Mouse (Mus musculus): ENCODE results near the gene Ift140.

The Ift140 gene

DNA sequence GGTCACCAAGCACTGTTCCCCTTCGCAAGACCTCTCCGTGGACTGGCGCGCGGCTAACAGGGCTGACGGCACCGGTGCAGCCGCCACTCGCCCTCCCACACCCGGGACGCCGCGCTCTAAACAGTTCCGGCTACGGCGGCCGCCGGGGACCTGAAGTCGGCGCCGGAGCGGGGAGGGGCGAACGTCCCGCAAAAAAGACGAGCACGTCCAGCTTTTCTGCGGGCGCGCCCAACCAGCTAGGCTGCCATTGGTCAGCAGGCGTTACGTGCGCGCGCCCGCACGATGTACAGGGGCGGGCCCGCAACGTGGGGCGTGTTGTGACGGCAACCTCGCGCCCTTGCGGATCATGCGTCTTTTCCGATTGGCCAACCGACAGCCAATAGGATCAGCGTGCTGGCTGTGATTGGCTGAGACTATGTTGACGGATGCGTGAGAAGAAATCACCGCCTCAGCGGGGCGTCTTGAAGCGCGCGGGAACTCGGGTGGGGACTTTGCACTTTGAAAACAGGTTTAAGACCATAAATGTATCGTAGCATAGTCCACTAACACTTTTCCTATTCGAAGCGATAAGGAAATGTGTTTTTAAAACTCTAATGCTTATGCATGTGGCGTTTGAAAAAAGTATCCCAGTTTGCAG is at the start of gene Ift140, which contains the start of gene Cramp1l:
TSS of gene Ift140 (plus strand) at position 431 of the 637 bp plus-strand sequence.
TSS of gene Cramp1l (minus strand) at position 134 of the 637 bp plus-strand sequence.
- DNase-seq (ENCODE audit: low read depth) = peak; percentile 95

DNA sequence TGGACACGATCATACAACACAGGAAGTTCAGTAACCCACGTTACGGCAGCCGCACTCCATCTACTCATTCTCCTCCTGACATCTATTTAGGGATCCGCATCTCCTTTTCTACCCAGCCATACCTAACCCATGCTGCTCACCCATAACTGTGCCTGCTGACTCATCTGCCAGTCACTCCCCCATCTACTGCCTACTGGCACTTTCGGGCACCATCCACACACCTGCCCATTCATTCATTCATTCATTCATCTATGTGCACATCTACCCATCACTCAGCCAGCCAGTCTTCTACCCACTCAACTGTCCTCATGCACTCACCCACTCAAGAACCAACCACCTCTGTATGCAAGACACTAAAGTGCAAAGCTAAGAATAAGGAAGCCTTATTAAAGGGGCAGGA is 28.7 kb upstream of the Ift140 start:
- no peak for DNase-seq (ENCODE audit: low read depth)

DNA sequence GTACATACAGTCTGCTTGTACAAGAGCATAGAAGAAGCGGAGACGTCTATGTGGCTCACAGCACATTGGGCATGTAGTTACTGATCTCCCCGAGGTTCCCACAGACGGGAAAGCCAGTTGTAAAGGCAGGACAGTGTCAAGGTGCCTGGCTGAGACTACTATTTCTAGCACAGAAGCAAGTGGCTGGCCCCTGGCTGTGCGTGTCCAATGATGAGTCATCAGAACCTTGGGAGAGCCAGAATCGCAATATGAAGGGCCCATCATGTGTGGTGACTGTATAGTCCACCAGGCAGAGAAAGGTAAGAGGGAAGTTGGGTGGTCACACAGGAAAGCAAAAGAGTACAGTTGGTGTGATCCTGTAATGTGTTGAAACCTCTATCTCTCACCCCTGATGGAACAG is 21.2 kb upstream of the Ift140 start:
- DNase-seq (ENCODE audit: low read depth) = no peak

DNA sequence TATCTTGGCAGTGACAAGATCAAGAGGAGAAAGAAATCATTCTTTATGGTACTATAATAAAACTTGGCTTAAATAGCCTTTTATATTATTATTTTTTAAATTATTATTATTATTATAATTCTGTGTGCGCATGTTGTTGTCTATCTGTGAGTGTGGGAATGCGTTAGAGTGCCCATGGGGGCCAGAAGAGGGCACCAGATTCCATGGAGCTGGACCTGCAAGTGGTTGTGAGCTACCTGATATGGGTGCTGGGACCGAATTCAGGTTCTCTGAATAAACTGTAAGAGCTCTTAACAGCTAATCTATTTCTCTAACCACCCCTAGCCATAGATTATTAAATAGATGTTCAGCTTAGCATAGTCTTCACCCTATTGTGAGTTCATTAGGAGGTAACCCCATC is 10.8 kb upstream of the Ift140 start:
- DNase-seq (ENCODE audit: low read depth) = no peak

DNA sequence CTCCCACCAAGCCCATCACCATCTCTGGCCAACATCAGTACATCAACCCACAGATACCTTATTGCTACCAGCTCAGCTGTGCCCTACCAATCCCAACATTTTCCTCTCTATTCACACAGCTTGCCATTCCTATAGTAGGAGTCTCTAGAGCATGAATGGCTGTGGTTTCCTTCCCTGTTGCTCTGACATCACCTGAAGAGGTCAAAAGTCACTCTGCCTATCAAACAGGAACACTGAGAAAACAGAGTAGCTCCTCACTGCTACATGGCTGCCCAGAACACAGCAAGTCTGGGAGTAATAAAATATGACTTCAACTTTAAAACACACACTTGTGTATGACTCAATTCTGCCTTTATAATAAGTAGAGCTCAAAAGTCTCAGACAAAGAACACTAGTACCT is 8.4 kb upstream of the Ift140 start:
- DNase-seq (ENCODE audit: low read depth) = no peak

DNA sequence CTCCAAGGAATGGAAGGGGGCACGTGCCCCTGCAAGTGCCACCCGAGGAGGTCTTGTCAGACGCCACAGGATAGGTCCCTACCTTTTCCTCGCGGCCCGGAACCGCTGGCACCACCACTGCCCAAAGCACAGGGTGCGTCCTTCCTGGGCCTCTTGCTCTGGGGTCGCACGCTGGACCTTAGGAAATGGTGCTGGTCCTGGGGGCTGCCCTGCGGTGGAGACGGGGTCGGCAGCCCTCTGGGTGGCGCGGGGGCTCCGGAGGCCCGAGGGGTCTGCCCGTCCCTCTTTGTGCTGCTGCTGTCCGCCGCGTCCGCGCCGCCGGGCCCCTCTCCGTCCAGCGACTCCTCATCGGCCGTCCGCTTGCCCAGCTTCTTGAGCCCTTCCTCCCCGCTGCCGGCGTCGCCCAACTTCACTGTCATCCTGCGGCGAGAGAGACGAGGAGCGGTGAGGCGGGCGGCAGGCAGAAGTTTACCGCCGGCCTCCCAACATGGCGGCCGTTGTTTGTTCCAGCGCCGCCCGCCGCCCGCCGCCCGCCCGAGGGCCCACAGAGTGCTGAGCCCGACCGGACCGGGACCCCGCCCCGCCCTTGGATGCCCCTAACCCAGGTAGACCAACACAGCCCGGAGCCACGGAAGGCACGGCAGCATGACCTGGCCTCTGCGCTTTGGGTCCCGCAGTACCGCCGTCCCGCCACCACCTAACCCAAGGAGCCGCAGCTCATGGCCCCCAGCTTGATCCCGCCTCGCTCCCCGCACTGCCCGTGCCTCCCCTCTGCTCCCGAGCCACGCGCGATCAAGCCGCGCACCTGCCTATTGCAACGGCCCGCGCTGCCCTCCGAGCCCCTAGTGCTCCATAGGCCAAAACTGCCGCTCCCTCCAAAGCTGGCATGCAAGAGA is 2.0 kb upstream of the Ift140 start:
- DNase-seq (ENCODE audit: low read depth) = peak; percentile 14

DNA sequence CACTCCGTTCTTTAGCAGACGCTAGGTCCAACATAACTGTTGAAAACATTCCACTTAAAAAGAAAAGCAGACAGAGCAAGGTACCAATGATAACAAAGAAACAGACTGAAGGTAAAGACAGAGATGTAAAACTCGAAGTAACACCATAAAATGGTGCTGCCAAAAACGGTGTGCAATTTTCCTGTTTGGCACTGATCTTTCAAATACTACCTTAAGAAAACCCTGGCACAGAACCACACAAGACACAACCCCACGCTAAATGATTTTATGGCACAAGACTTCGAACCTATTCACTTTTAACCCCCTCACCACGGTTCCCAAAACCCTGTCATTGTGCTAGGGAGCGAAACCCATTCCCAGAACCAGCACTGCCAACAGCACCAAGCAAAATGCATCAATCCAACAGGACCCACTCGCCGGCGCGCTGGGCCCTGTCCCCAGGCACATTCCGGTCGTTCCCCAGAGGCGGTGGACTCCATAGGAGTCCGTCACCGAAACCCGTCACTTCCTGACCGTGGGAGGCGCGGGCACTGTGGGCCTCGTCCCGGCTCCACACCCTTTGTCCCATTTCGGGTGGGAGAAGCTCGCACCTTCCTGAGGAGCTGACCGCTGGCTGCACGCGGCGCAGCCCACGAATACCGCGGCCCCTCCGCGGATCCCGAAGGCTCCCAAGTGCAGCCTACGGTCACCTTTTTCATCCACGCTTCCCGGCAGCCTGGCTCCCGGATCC is 879 bp upstream of the Ift140 start:
- DNase-seq (ENCODE audit: low read depth) = peak; percentile 23

DNA sequence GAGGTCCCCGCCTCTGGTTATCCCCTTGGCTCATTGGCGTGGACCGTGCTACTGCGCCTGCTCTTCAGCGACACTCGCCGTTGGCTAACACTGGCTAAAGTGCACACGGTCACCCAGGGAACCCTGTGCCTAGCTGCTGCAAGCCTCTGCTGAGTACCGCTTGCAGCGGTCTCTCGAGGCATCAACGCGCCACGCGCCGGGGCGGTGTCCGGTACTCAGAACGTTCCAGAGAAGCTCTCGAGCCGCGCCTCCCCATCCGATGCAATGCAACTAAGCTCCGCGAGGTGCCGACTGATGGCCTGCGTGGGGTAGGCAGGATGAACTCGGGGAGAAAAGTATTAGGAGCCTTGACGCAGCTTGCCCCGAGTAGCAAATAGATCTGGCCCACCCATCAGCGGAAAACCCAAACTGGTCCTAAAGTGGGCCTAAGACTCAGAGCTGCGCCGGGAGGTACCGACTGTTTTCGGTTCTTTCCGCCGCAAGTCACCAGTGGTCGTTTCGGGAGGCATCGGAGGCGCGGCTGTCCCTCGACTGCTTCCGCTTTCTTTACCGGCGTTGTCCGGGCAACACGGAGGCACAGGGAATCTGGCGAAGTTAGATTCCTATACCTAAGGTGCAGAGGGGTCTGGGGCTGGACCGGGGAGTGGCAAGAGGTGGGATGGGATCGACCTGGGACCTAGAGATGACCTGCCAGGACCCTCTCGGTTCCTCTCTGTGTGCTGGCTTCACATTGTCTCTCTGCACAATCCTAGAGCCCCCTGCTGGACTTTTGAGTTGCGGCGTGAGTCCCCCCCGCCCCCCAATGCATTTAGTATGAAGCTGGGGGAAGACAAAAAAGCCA is 627 bp downstream of the Ift140 start:
- peak; percentile 44 for DNase-seq (ENCODE audit: low read depth)

DNA sequence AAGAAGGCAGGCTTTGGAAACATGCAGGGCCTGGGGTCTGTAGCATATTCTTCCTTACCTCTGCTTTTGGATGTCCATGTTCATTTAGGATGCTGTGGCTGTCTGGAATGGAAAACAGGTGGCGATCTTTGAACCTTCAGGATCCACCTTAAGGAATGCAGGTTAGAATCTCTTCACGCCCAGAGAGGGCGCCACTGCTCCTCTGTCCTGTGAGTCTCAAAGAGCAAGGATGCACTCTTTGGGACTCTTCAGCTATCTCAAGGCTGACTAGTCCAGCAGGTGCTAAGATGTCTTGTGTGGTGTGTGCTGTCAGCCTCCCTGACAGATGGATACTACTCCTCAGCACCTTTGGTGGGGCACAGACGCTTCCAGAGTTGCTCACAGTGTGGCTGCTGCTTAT is 20.3 kb downstream of the Ift140 start:
- no peak for DNase-seq (ENCODE audit: low read depth)

DNA sequence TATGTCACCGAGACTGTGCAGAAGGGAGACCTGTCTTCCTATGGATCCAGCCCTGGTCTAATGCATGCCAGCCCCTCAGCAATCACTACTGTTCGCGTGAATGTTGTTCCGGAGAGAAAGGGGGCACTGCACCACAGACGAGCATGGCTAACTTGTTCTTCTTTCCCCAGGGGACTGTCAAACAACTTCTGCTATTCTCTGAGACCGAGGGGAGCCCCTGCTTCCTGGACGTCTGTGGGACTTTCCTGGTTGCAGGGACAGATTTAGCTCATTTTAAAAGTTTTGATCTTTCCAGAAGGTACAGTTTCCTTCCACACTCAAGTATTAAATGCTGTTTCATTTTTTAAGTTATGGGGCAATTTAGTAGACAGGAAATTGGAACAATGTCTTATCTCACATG is 29.0 kb downstream of the Ift140 start:
- DNase-seq (ENCODE audit: low read depth) = no peak

DNA sequence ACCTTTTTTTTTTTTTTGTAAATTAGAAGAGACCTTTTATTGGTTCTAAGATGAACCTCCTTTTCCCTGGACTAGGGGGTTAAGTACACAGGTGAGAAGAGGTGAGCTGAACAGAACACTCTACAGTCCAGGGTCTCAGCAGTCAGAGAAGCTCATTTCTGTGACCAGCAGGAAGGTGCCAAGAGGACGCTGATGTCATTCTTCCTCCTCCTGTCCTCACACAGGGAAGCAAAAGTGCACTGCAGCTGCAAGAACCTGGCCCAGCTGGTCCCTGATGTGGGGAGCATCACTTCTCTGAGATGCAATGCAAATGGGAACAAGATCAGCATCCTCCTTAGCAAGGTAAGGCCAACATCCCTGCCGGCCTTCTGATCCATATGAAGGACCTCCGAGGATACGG is 29.4 kb downstream of the Ift140 start:
- DNase-seq (ENCODE audit: low read depth) = no peak

DNA sequence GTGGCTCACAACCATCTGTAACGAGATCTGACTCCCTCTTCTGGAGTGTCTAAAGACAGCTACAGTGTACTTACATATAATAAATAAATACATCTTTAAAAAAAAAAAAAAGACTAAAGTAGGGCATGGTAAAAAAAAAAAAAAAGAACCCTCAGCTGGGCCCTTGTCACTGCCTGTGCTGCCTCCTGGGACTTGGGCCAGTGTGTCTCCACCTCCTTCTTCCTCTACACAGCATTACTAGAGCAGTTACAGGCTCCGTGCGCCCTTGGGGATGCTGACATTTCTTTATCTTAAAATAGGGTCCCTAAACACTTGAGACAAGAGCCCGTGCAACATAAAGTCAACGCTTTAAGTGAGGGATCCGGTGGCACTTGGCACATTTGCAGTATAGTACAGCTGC is 31.3 kb downstream of the Ift140 start:
- DNase-seq (ENCODE audit: low read depth) = no peak

DNA sequence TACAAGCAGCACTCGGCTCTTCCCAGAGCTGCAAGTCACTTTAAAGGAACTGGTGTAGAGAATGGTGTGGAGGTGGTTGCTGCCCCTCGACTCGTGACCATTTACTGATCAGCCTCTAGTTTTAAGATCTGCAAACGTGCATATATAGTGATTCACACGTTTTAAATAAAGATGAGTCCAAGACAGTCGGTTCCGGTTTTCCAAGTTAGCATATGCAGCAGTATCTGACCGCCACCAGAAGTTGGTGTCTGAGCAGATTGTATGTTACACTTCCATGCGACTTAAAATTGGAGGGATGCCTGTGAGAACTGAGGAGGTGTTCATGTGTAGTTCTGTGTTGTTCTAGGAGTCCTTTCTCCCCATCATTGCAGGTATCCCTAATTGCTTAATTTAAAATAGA is 37.4 kb downstream of the Ift140 start:
- DNase-seq (ENCODE audit: low read depth) = no peak

DNA sequence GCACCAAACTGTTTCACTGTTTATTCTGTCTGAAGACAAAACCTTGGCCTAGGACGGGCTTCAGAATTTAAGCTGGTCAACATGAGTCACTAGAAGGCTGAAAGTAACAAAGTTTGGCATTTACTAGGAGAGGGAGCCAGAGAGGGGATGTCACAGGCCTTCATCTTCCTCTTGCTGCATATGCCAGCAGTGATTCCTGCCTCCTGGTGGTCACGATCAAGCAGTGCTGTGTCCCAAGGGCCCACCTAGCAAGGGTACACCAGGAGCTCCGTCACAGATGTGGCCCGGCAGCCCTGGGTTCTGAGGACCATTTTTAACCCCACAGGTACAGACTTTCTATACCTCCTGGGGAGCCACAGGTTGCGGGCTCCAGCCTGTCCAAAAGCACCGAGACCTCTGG is 41.2 kb downstream of the Ift140 start:
- no peak for DNase-seq (ENCODE audit: low read depth)

DNA sequence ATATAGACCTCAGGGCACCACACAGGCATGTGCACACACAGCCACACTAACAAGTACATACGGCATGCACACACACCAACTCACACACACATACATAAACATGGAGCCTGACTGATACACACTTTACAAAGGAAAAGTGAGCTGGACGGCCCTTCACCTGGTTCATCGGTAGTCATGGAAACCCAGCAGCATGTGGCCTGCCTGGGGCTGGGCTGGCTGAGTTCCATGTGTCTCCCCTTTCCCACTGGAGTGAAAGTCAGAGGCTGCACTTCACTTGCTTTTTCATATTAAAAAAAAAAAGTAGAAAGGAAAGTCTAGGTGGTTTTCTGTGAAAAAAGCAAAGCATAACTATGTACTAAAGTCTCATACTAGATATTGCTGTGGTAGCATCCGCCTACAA is 47.4 kb downstream of the Ift140 start:
- DNase-seq (ENCODE audit: low read depth) = no peak

DNA sequence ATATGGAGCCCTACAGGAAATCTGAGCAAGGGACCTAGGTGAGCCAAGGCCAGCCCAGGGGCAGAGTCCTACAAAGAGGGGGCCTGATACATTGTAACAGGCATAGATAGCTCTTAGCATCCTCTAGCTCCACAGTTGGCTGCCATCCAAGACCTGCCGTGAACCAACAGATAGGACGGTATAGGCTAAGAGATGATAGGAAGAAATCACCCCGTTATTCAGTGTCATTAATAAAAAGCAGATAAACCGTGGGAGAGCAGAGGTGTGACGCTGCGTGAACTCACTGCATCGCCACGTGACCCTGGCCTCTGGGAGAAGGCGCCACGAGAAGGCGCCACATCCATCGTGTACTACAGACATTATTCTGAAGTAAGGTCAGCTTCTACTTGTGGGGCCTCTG is 48.0 kb downstream of the Ift140 start:
- no peak for DNase-seq (ENCODE audit: low read depth)

DNA sequence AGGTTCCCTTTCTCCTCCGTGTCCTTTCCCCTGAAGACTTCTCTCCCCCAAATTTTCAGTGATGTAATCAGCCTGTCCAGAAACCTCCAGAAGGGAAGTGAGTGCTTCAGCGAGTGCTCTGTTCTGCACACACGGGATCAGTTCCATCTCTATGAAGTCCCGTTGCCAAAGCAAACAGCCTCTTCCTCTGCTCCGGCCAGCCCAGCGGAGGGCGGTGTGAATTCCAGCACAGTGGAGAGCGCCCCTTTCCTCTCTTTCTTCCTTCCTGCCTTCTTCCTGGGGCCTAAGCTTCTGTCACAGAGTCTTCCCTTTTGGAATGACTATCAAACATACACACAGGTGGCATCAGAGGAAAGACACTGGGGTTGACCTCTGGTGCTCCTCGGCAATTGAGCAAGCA is 48.5 kb downstream of the Ift140 start:
- no peak for DNase-seq (ENCODE audit: low read depth)

DNA sequence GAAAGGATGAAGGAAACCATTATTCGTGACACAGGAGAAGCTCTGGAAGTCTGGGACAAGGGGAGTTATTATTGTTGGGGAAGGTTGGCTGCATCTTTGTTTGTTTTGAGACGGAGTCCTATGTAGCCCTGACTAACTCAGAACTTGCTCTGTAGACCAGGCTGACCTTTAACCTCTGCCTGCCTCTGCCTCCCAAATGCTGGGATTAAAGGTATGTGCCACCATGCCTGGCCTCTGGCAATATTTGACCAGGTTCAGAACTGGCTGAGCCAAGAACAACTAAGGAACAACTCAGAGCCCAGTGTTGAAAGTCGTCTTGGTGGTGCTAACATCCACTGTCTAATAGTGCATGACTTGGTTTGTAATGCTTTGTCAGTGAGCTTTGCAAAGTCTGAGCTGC is 49.3 kb downstream of the Ift140 start:
- no peak for DNase-seq (ENCODE audit: low read depth)

DNA sequence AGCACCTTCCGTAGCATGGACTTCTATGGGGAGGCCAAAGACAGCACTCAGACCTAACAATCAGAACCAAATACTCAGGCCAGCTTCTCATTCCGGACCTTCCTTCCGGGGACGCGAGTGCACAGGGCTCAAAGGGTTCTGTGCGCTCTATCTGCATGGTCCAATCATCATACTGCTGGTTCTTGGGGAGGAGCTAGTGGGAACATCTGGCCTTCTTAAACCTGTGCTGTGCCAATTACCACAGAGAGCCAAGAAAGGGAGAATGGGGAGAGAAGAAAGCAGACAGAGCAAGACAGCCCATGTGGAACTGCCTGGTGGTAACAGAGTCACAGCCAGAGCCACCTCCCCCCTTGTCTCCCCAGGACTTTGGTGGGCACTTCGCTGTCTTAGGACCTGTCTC is 50.7 kb downstream of the Ift140 start:
- no peak for DNase-seq (ENCODE audit: low read depth)

DNA sequence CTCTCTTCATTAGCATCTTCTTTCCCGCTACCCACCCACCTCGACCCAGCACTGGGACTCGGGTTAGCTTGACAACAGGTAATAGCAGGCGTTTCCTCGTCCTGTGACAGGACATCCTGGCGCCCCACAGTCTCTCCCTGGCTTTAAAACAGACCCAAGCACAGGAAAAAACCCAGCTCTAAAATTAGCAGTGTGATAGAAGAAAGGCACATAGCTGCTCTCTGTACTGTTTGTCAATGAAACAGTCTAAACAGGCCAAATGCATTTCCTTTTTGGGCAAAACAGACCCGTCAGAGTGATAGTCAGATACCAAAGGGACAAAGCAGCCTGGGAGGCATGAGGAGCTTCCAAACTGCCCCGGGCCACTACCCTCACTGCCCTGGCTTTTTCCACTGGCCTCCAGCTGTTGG is 51.6 kb downstream of the Ift140 start:
- DNase-seq (ENCODE audit: low read depth) = no peak

DNA sequence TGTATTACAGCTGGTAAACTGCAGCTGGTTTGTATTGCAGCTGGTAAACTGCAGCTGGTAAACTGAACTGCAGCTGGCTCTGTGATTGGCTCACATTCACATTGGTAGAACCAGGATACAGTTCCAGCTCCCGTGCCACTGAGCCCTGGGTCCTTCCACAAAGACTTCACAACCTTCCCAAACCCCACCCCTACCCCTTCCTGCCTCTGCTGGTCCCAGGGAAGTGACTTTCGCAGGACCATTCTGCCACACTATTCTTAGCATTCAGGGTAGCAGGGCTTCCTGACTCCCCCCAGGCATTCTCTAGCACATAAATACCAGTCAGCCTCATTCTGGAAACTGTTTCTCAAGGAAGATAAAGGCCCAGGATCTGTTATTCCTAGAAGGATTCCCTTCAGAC is 52.8 kb downstream of the Ift140 start:
- no peak for DNase-seq (ENCODE audit: low read depth)

DNA sequence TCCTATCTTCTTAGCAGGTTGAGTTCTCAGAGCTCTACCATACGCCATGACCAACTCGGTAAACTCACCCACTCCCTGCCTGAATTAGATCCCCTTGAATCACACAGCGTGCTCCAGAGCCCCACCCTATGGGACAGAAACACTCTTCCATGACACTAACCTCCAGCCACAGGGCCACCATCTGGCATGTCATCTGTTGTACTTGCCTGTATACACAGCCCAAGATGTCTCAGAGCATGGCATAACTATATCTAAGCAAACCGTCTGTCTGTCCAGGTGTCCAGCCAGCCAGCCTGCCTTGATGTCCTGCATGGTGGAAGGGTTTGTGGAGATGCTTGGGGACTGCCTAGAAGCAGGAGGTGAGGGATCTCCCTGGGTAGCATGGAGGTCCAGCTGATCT is 61.0 kb downstream of the Ift140 start:
- DNase-seq (ENCODE audit: low read depth) = no peak
